Mouse (Mus musculus) heart, embryonic 11.5 days (tissue): ENCODE data around the gene Retreg3. TPM values are rescaled to one million over a fixed set of nuclear protein-coding genes. Genes with fewer than 3 reads are reported as not detected.

Experiments used
- ATAC-seq: fragments of 200-750 bp; cut with Nextera tagmentation; replicated peaks from 2 replicates; pipeline ENCODE4 v1.8.0; 2017; ENCODE audit warnings: moderate library complexity; ENCODE audit not compliant: insufficient number of reproducible peaks, low FRiP score, low TSS enrichment
- H3K27ac ChIP-seq: fragments of 300-500 bp; sonication (generic); 2 replicates; pipeline ENCODE4 v1.5.1; 2014; ENCODE audit warnings: mild to moderate bottlenecking, low read depth, low read length
- H3K27me3 ChIP-seq: fragments of 300-500 bp; sonication (generic); 2 replicates; pipeline ENCODE4 v1.6.1; 2014; ENCODE audit warnings: mild to moderate bottlenecking, low read length, mixed read lengths; ENCODE audit not compliant: control insufficient read depth, insufficient read depth
- H3K36me3 ChIP-seq: fragments of 300-500 bp; sonication (generic); 2 replicates; pipeline ENCODE4 v1.6.1; 2014; ENCODE audit warnings: mild to moderate bottlenecking, low read length, moderate library complexity, mixed read lengths; ENCODE audit not compliant: control insufficient read depth, insufficient read depth
- H3K4me1 ChIP-seq: fragments of 300-500 bp; sonication (generic); 2 replicates; pipeline ENCODE4 v1.6.1; 2014; ENCODE audit warnings: low read length; ENCODE audit not compliant: control insufficient read depth, insufficient read depth
- H3K4me2 ChIP-seq: fragments of 300-500 bp; sonication (generic); 2 replicates; pipeline ENCODE4 v1.6.1; 2014; ENCODE audit warnings: mild to moderate bottlenecking, moderate library complexity
- H3K4me3 ChIP-seq: fragments of 300-500 bp; sonication (generic); 2 replicates; pipeline ENCODE4 v1.5.1; 2014; ENCODE audit warnings: low read depth, low read length
- H3K9ac ChIP-seq: fragments of 300-500 bp; sonication (generic); 2 replicates; pipeline ENCODE4 v1.6.1; 2014; ENCODE audit warnings: mild to moderate bottlenecking, low read depth, low read length, moderate library complexity
- H3K9me3 ChIP-seq: fragments of 300-500 bp; sonication (generic); replicated peaks from 2 replicates; pipeline ENCODE4 v1.6.1; 2016; ENCODE audit warnings: low read length; ENCODE audit not compliant: control insufficient read depth
- WGBS: fragments of 180-500 bp; shearing (Covaris S2); extraction: QIAGEN DNeasy Blood & Tissue Kit; methylation state at CpG from one replicate; pipeline ENCODE4 v1.1.7; 2014; ENCODE audit not compliant: insufficient replicate concordance; 5-methylcytosine and 5-hydroxymethylcytosine counted together
- microRNA-seq: library from miRNA; unstranded; fragments of <30 nt; microRNA quantifications from one replicate; pipeline ENCODE4, GENCODE M21; 2016; ENCODE audit warnings: borderline number of aligned reads
- polyA plus RNA-seq: library from polyadenylated mRNA; unstranded; fragments of >200 nt; fragmentation: Nextera tagmentation; extraction: Ambion mirVana; gene quantifications from 2 replicates; pipeline ENCODE4 v1.2.1, GENCODE M21; 2014

Gene Retreg3
- polyA plus RNA-seq, 1 experiment from 2014 or later, result 5.5 TPM

DNA sequence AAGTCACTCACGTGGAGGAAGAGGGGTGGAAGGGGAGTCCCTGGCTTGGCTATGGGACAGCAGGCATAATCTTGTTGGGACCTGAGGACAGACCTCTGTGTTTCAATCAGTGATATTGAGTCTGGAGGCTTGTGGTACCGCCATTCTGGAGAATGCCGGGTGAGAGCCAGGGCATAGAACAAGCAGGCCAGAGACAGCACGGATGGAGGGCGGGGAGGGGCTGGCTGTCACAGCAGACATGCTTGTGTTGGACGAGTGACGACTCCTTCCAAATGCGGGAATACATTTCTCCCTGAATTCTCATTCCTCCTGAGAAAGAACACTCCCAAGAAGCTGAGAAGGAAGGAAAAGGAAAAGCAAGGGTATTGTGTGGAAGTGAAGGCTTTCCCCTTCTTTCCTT, 68.1 kb downstream of the Retreg3 start:
- Histone ChIP-seq H3K9ac (no peak overlapping the region), H3K4me1 (peaks cover 9% of the 10 kb centered on the region), H3K27me3 (no peaks in the 10 kb centered on the region), H3K9me3 (no peaks in the 10 kb centered on the region), H3K4me2 (no peak overlapping the region), H3K4me3 (no peak overlapping the region), H3K36me3 (peaks cover 34% of the 10 kb centered on the region), H3K27ac (no peak overlapping the region)
- WGBS, result 81% methylated on average over 8 of the region's 8 CpGs
- no peak for ATAC-seq

DNA sequence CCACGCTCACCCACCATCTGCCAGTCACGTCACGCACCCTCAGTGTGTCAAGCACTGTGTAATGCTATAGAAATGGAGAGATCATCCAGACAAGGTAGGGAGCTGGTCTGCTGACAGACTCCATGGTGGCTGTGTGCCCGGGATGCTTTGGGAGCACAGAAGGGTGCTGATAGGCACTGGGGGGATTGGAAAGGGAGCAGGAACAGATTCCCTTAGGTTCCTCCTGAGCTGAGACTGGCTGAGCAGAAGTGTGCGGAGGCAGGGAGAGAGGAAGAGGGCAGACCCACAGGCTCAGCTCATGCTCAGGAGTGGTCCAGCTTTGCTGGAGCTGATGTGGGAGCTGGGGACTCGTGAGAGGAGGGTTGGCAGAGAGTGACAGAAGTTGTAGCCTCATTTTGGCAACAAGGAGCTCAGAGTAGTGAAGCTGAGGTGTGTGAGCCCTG, 68.6 kb downstream of the Retreg3 start:
- Histone ChIP-seq H3K9ac (no peak overlapping the region), H3K4me2 (no peak overlapping the region), H3K36me3 (peaks cover 37% of the 10 kb centered on the region), H3K9me3 (no peaks in the 10 kb centered on the region), H3K4me3 (no peak overlapping the region), H3K4me1 (peaks cover 7% of the 10 kb centered on the region), H3K27ac (no peak overlapping the region), H3K27me3 (no peaks in the 10 kb centered on the region)
- ATAC-seq, result no peak
- WGBS, result 82% methylated on average over 6 of the region's 6 CpGs

DNA sequence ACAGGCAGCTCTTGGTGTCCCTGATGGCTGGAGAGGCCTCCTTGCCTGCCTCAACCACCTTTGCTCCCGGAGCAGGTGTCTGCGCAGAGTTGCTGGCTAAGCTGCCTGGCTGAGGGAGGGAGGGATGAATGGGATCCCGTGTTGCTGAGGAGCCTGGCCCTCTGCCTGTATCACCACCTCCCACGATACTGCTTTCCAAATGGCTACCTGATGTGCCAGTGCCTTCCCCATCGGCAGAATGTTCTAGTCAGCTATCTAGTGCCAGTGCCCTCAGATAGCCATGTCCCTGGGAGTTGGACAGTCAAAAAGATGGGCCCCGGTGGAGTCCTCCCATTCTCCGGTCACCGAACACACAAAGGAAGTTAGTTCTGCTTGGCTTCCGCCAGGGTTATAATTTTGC, 69.3 kb downstream of the Retreg3 start:
- Histone ChIP-seq H3K36me3 (peaks cover 44% of the 10 kb centered on the region), H3K4me3 (no peak overlapping the region), H3K9ac (no peak overlapping the region), H3K27ac (no peak overlapping the region), H3K4me2 (no peak overlapping the region), H3K4me1 (peaks cover 8% of the 10 kb centered on the region; the same call in 1 of the 2 replicates), H3K27me3 (no peaks in the 10 kb centered on the region), H3K9me3 (no peaks in the 10 kb centered on the region)
- 90% methylated on average over 9 of the region's 9 CpGs for WGBS
- no peak for ATAC-seq

DNA sequence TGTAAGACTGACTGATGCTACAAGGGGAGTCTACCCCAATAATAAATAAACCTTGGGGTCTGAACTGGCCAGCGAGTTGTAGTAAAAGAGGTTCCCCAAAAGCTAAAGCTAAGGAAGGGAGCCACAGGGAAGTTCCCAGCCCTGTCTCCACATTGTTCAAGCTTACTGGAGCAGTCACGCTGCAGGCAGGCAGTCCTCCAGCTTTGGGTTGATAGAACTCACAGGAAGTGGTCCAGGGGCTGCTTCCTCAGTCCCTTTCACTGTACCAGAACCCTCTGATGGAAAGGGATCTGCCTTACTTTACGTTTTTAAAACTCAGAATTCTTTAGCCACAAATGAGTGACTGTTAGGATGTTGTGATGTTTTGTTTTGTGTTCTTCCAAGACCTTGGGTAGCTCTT, 72.2 kb downstream of the Retreg3 start:
- H3K9me3 ChIP-seq, result no peaks in the 10 kb centered on the region

DNA sequence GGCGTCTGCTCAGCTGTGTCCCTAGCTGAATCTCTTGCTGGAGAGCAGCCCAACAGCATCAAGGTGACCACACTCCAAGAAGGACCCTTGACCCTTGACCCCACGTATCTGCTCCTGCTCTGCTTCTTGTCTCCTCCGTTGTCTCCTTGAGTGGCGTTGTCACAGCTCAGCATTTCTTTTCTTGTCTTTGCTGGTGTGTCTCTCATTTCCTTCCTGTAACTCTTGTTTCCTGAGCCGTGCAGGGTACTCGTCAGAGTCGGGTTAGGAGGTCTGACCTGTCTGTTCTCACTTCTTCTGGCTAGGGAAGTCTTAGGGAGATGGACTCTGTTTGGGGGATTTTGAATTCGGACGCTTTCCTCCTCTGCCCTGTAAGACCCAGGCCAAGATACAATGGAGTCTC, 73.3 kb downstream of the Retreg3 start:
- H3K9ac ChIP-seq, result no peak overlapping the region
- WGBS, result 42% methylated on average over 9 of the region's 9 CpGs

More for the DNA sequence above, 72.2 kb downstream of the Retreg3 start:
- Histone ChIP-seq H3K36me3 (peaks cover 47% of the 10 kb centered on the region), H3K4me2 (no peak overlapping the region), H3K27me3 (no peaks in the 10 kb centered on the region), H3K27ac (no peak overlapping the region), H3K9ac (no peak overlapping the region), H3K4me3 (no peak overlapping the region), H3K4me1 (peaks cover 5% of the 10 kb centered on the region; the same call in 1 of the 2 replicates)
- no peak for ATAC-seq
- 71% methylated on average over 3 of the region's 3 CpGs for WGBS

More for the DNA sequence above, 73.3 kb downstream of the Retreg3 start:
- no peaks in the 10 kb centered on the region for H3K27me3 ChIP-seq
- peaks cover 5% of the 10 kb centered on the region; the same call in 1 of the 2 replicates for H3K4me1 ChIP-seq
- H3K27ac ChIP-seq, result no peak overlapping the region; the same call in 1 of the 2 replicates
- H3K4me3 ChIP-seq, result no peak overlapping the region
- H3K4me2 ChIP-seq, result no peak overlapping the region
- no peak for ATAC-seq
- H3K36me3 ChIP-seq, result peaks cover 49% of the 10 kb centered on the region
- H3K9me3 ChIP-seq, result no peaks in the 10 kb centered on the region

Small RNA genes within 50 kb of the gene (microRNA-seq; reads per million reads assigned to microRNA genes)
- not detected for gene Gm27626

Other genes starting within 250 kb of the Retreg3 start
- 45.0 and 49.0 TPM in 2 replicates for gene Stat3, start 180.4 kb downstream of the Retreg3 start, polyA plus RNA-seq
- 113 and 175 TPM in 2 replicates for gene Cavin1, start 149.0 kb downstream of the Retreg3 start, polyA plus RNA-seq
- gene Atp6v0a1, start 110.4 kb downstream of the Retreg3 start, polyA plus RNA-seq, result 57.1 and 62.2 TPM in 2 replicates
- gene Naglu, start 49.9 kb downstream of the Retreg3 start, polyA plus RNA-seq, result 9.6 and 13.1 TPM in 2 replicates
- 0.11 TPM in 1 of 2 replicates, not detected in the other for gene Hsd17b1, start 41.5 kb downstream of the Retreg3 start, polyA plus RNA-seq
- gene Coasy, start 37.3 kb downstream of the Retreg3 start, polyA plus RNA-seq, result 29.6 and 34.3 TPM in 2 replicates
- gene Mlx, start 32.6 kb downstream of the Retreg3 start, polyA plus RNA-seq, result 34.5 and 36.0 TPM in 2 replicates
- gene Psmc3ip, start 24.5 kb downstream of the Retreg3 start, polyA plus RNA-seq, result 23.1 and 27.5 TPM in 2 replicates
- gene Tubg1, start within 50 bp of the Retreg3 start, polyA plus RNA-seq, result 82.1 and 83.5 TPM in 2 replicates
- 4.3 TPM in 2 replicates for gene Tubg2, start 36.0 kb upstream of the Retreg3 start, polyA plus RNA-seq
- 0.46 and 0.70 TPM in 2 replicates for gene Cntnap1, start 50.6 kb upstream of the Retreg3 start, polyA plus RNA-seq
- gene Plekhh3, start 51.5 kb upstream of the Retreg3 start, polyA plus RNA-seq, result 6.2 TPM in 2 replicates
- gene Ccr10, start 55.5 kb upstream of the Retreg3 start, polyA plus RNA-seq, result 0.13 and 0.39 TPM in 2 replicates
- 10.2 and 12.7 TPM in 2 replicates for gene Ezh1, start 106.6 kb upstream of the Retreg3 start, polyA plus RNA-seq
- 230 and 232 TPM in 2 replicates for gene Ramp2, start 126.1 kb upstream of the Retreg3 start, polyA plus RNA-seq
- gene Vps25, start 133.8 kb upstream of the Retreg3 start, polyA plus RNA-seq, result 126 and 128 TPM in 2 replicates
- 11.1 and 13.7 TPM in 2 replicates for gene Wnk4, start 140.7 kb upstream of the Retreg3 start, polyA plus RNA-seq
- 1.1 TPM in 2 replicates for gene Cntd1, start 159.1 kb upstream of the Retreg3 start, polyA plus RNA-seq
- 183 and 189 TPM in 2 replicates for gene Coa3, start 159.2 kb upstream of the Retreg3 start, polyA plus RNA-seq
- gene Becn1, start 182.4 kb upstream of the Retreg3 start, polyA plus RNA-seq, result 138 and 154 TPM in 2 replicates
- 104 and 105 TPM in 2 replicates for gene Psme3, start 196.3 kb upstream of the Retreg3 start, polyA plus RNA-seq
- gene Aoc2, start 205.2 kb upstream of the Retreg3 start, polyA plus RNA-seq, result 0.90 and 1.4 TPM in 2 replicates
- 0.20 and 0.24 TPM in 2 replicates for gene Aoc3, start 210.7 kb upstream of the Retreg3 start, polyA plus RNA-seq
- gene G6pc, start 247.7 kb upstream of the Retreg3 start, polyA plus RNA-seq, result not detected in 2 replicates